Mouse (Mus musculus): ENCODE results near the gene Zmym2. TPM values are rescaled to one million over a fixed set of nuclear protein-coding genes. Genes with fewer than 3 reads are reported as not detected.
"Not testable (repeated sequence)": the region's sequence is repeated elsewhere in the genome, so short reads cannot be mapped to it uniquely, and the experiment has no call there.

The Zmym2 gene
- polyA plus RNA-seq, 1 experiment from 2014 or later, result 7.8 TPM

GRCm38 (mm10) chr14:56864641-56865040, 21.8 kb upstream of the Zmym2 start:
- Histone ChIP-seq H3K9ac (ENCODE audit: low read depth, low read length) (no peak overlapping the region), H3K27ac (ENCODE audit: low read depth, low read length) (no peak overlapping the region), H3K9me3 (ENCODE audit: control insufficient read depth) (no peaks in the 10 kb centered on the region), H3K27me3 (replicated peaks; ENCODE audit: control insufficient read depth, insufficient read depth, low read length) (peaks cover 18% of the 10 kb centered on the region; the same call in 1 of the 2 replicates), H3K4me2 (replicated peaks; ENCODE audit: low read depth) (peak overlapping the region; percentile 61), H3K4me1 (replicated peaks; ENCODE audit: control insufficient read depth, insufficient read depth, low read length) (no peaks in the 10 kb centered on the region), H3K4me3 (ENCODE audit: low read depth, low read length) (peak overlapping the region; percentile 38), H3K36me3 (ENCODE audit: control insufficient read depth, insufficient read depth) (no peaks in the 10 kb centered on the region)
- no peak for ATAC-seq
- 15% methylated on average over 13 of the region's 13 CpGs for WGBS
- TF ChIP-seq CTCF (IDR thresholded peaks at IDR 0.05; ENCODE audit: low read depth), result no peak

- not testable (repeated sequence) for H3K27ac ChIP-seq (ENCODE audit: low read depth, low read length); H3K4me1 ChIP-seq (replicated peaks; ENCODE audit: control insufficient read depth, insufficient read depth, low read length); H3K9me3 ChIP-seq (ENCODE audit: control insufficient read depth); H3K9ac ChIP-seq (ENCODE audit: low read depth, low read length); H3K36me3 ChIP-seq (ENCODE audit: control insufficient read depth, insufficient read depth); ATAC-seq
- H3K27me3 ChIP-seq (replicated peaks; ENCODE audit: control insufficient read depth, insufficient read depth, low read length), result peaks cover 18% of the 10 kb centered on the region; the same call in 1 of the 2 replicates
- H3K4me3 ChIP-seq (ENCODE audit: low read depth, low read length), result peak overlapping the region; percentile 38
- H3K4me2 ChIP-seq (replicated peaks; ENCODE audit: low read depth), result peak overlapping the region; percentile 61
- 3% methylated on average over 30 of the region's 30 CpGs for WGBS
These were observed 21.3 kb upstream of the Zmym2 start for GRCm38 (mm10) chr14:56865112-56865511.

GRCm38 (mm10) chr14:56873525-56873924, 12.9 kb upstream of the Zmym2 start:
- no peak for ATAC-seq
- Histone ChIP-seq H3K4me1 (replicated peaks; ENCODE audit: control insufficient read depth, insufficient read depth, low read length) (no peaks in the 10 kb centered on the region), H3K36me3 (ENCODE audit: control insufficient read depth, insufficient read depth) (no peaks in the 10 kb centered on the region), H3K9me3 (ENCODE audit: control insufficient read depth) (0 out of 2 replicates have a peak, but pooled peaks cover 4% of the 10 kb centered on the region), H3K27ac (ENCODE audit: low read depth, low read length) (no peak overlapping the region), H3K27me3 (replicated peaks; ENCODE audit: control insufficient read depth, insufficient read depth, low read length) (no peaks in the 10 kb centered on the region), H3K4me3 (ENCODE audit: low read depth, low read length) (no peak overlapping the region), H3K4me2 (replicated peaks; ENCODE audit: low read depth) (no peak overlapping the region), H3K9ac (ENCODE audit: low read depth, low read length) (no peak overlapping the region)
- WGBS, result 92% methylated on average over 5 of the region's 5 CpGs
- TF ChIP-seq CTCF (IDR thresholded peaks at IDR 0.05; ENCODE audit: low read depth), result no peak

- Histone ChIP-seq H3K4me2 (replicated peaks; ENCODE audit: low read depth) (no peak overlapping the region), H3K9me3 (ENCODE audit: control insufficient read depth) (0 out of 2 replicates have a peak, but pooled peaks cover 4% of the 10 kb centered on the region), H3K4me1 (replicated peaks; ENCODE audit: control insufficient read depth, insufficient read depth, low read length) (no peaks in the 10 kb centered on the region), H3K4me3 (ENCODE audit: low read depth, low read length) (no peak overlapping the region), H3K9ac (ENCODE audit: low read depth, low read length) (no peak overlapping the region), H3K27me3 (replicated peaks; ENCODE audit: control insufficient read depth, insufficient read depth, low read length) (no peaks in the 10 kb centered on the region), H3K36me3 (ENCODE audit: control insufficient read depth, insufficient read depth) (no peaks in the 10 kb centered on the region), H3K27ac (ENCODE audit: low read depth, low read length) (no peak overlapping the region)
- ATAC-seq, result no peak
- TF ChIP-seq CTCF (IDR thresholded peaks at IDR 0.05; ENCODE audit: low read depth), result no peak
These were observed 10.8 kb upstream of the Zmym2 start for GRCm38 (mm10) chr14:56875586-56876159.

GRCm38 (mm10) chr14:56881271-56881670, 5.2 kb upstream of the Zmym2 start:
- ATAC-seq, result no peak
- H3K27ac ChIP-seq (ENCODE audit: low read depth, low read length), result no peak overlapping the region
- H3K27me3 ChIP-seq (replicated peaks; ENCODE audit: control insufficient read depth, insufficient read depth, low read length), result no peaks in the 10 kb centered on the region
- no peak overlapping the region for H3K9ac ChIP-seq (ENCODE audit: low read depth, low read length)
- WGBS, result 49% methylated on average over 3 of the region's 3 CpGs
- H3K4me1 ChIP-seq (replicated peaks; ENCODE audit: control insufficient read depth, insufficient read depth, low read length), result no peaks in the 10 kb centered on the region
- no peak overlapping the region for H3K4me3 ChIP-seq (ENCODE audit: low read depth, low read length)
- no peaks in the 10 kb centered on the region for H3K36me3 ChIP-seq (ENCODE audit: control insufficient read depth, insufficient read depth)
- no peaks in the 10 kb centered on the region for H3K9me3 ChIP-seq (ENCODE audit: control insufficient read depth)
- no peak overlapping the region for H3K4me2 ChIP-seq (replicated peaks; ENCODE audit: low read depth)
- TF ChIP-seq CTCF (IDR thresholded peaks at IDR 0.05; ENCODE audit: low read depth), result no peak

- 93% methylated on average over 1 of the region's 1 CpGs for WGBS
- Histone ChIP-seq H3K4me3 (ENCODE audit: low read depth, low read length) (no peak overlapping the region), H3K9me3 (ENCODE audit: control insufficient read depth) (no peaks in the 10 kb centered on the region), H3K27ac (ENCODE audit: low read depth, low read length) (no peak overlapping the region), H3K4me1 (replicated peaks; ENCODE audit: control insufficient read depth, insufficient read depth, low read length) (no peaks in the 10 kb centered on the region), H3K4me2 (replicated peaks; ENCODE audit: low read depth) (no peak overlapping the region), H3K9ac (ENCODE audit: low read depth, low read length) (no peak overlapping the region), H3K27me3 (replicated peaks; ENCODE audit: control insufficient read depth, insufficient read depth, low read length) (no peaks in the 10 kb centered on the region), H3K36me3 (ENCODE audit: control insufficient read depth, insufficient read depth) (no peaks in the 10 kb centered on the region)
- no peak for TF ChIP-seq CTCF (IDR thresholded peaks at IDR 0.05; ENCODE audit: low read depth)
- ATAC-seq, result no peak
These were observed 3.0 kb upstream of the Zmym2 start for GRCm38 (mm10) chr14:56883431-56883830.
